In genomic region chr16:9501713-9502112, GRCm38 (mm10) we compare ENCODE assay signal across 7 mouse cellular contexts.
DNase-seq lines count a peak whose midpoint lies in the region; ATAC-seq and TF ChIP-seq lines count a peak whose summit lies in the region.

No protein-coding gene starts in this region.

- no peaks in the 10 kb centered on the region for H3K27me3 ChIP-seq in kidney, embryonic 14.5 days (ENCODE audit: control insufficient read depth, insufficient read depth, low read length)
- H3K27me3 ChIP-seq in neural tube, embryonic 13.5 days, result no peaks in the 10 kb centered on the region
- no peaks in the 10 kb centered on the region for H3K27me3 ChIP-seq in thymus, adult 2 months (ENCODE audit: control insufficient read depth, insufficient read depth, low read length)

- no peak overlapping the region for H3K4me2 ChIP-seq in kidney, embryonic 14.5 days (replicated peaks; ENCODE audit: low read depth, low read length)
- H3K4me2 ChIP-seq in neural tube, embryonic 13.5 days, result no peak overlapping the region

- no peaks in the 10 kb centered on the region for H3K36me3 ChIP-seq in kidney, embryonic 14.5 days (ENCODE audit: control insufficient read depth, insufficient read depth, low read length)
- H3K36me3 ChIP-seq in neural tube, embryonic 13.5 days, result no peaks in the 10 kb centered on the region
- no peaks in the 10 kb centered on the region for H3K36me3 ChIP-seq in thymus, adult 2 months (ENCODE audit: control insufficient read depth, insufficient read depth, low read length)

- H3K4me1 ChIP-seq in kidney, embryonic 14.5 days (ENCODE audit: control insufficient read depth, insufficient read depth, low read length), result no peaks in the 10 kb centered on the region
- H3K4me1 ChIP-seq in neural tube, embryonic 13.5 days (replicated peaks), result peaks cover 10% of the 10 kb centered on the region
- H3K4me1 ChIP-seq in thymus, adult 2 months (replicated peaks; ENCODE audit: control insufficient read depth, insufficient read depth, low read length), result no peaks in the 10 kb centered on the region

- no peak overlapping the region for H3K4me3 ChIP-seq in kidney, embryonic 14.5 days (ENCODE audit: low read length)
- no peak overlapping the region for H3K4me3 ChIP-seq in neural tube, embryonic 13.5 days
- no peak overlapping the region for H3K4me3 ChIP-seq in thymus, adult 2 months (ENCODE audit: control insufficient read depth, insufficient read depth, low read length)

- no peak for TF ChIP-seq CTCF in thymus, adult 2 months (IDR thresholded peaks at IDR 0.05; ENCODE audit: borderline replicate concordance, control insufficient read depth, extremely low read depth, insufficient read depth, low read length, poor library complexity)

- 41% methylated on average over 4 of the region's 4 CpGs for WGBS in kidney, embryonic 14.5 days
- 28% methylated on average over 4 of the region's 4 CpGs for WGBS in neural tube, embryonic 13.5 days
- 77% methylated on average over 4 of the region's 4 CpGs for WGBS in thymus, adult 2 months

- DNase-seq in layer of hippocampus, adult 11-12 months (ENCODE audit: low spot score), result peak; percentile 27
- DNase-seq in layer of hippocampus, adult 9-11 months, result no peak
- peak; percentile 54 for DNase-seq in adrenal gland, postnatal 14 days
- no peak for DNase-seq in thymus, adult 2 months
- no peak for DNase-seq in thymus, postnatal 14 days

- ATAC-seq in kidney, embryonic 14.5 days (ENCODE audit: low FRiP score, low TSS enrichment), result 0 out of 2 replicates have a peak, but pooled peaks have one; percentile 55
- ATAC-seq in neural tube, embryonic 13.5 days (ENCODE audit: low read depth), result peak; percentile 72; the same call in 1 of the 2 replicates

- H3K27ac ChIP-seq in kidney, embryonic 14.5 days (ENCODE audit: low read depth, low read length), result no peak overlapping the region
- no peak overlapping the region for H3K27ac ChIP-seq in neural tube, embryonic 13.5 days (replicated peaks)
- no peak overlapping the region for H3K27ac ChIP-seq in thymus, adult 2 months (ENCODE audit: control insufficient read depth, insufficient read depth, low read length)

- no peak for TF ChIP-seq POLR2A in thymus, adult 2 months (IDR thresholded peaks at IDR 0.05; ENCODE audit: control insufficient read depth, extremely low read depth, insufficient read depth, low read length, poor library complexity)

- no peaks in the 10 kb centered on the region for H3K9me3 ChIP-seq in kidney, embryonic 14.5 days (ENCODE audit: control insufficient read depth, low read length)
- H3K9me3 ChIP-seq in neural tube, embryonic 13.5 days, result no peaks in the 10 kb centered on the region

- H3K9ac ChIP-seq in kidney, embryonic 14.5 days (ENCODE audit: low read depth, low read length), result no peak overlapping the region
- H3K9ac ChIP-seq in neural tube, embryonic 13.5 days, result no peak overlapping the region

Comparison
In these comparisons a context has a peak if more than half of its experiments do, and no peak if none do; other contexts are left out.
1. DNase-seq: peak in layer of hippocampus, adult 11-12 months (single experiment) and adrenal gland, postnatal 14 days (single experiment); none in layer of hippocampus, adult 9-11 months (single experiment), thymus, adult 2 months (single experiment) and thymus, postnatal 14 days (single experiment).